Mouse (Mus musculus) mesoderm, embryonic 11.5 days (tissue): ENCODE measurements around the gene B3galt4.
"Not testable (repeated sequence)": the region's sequence is repeated elsewhere in the genome, so short reads cannot be mapped to it uniquely, and the experiment has no call there.

Source experiments
- DNase-seq: peaks from one replicate; pipeline ENCODE4 v3.0.0-alpha.2; 2012; ENCODE audit warnings: low read depth, low spot score

B3galt4 gene

DNA sequence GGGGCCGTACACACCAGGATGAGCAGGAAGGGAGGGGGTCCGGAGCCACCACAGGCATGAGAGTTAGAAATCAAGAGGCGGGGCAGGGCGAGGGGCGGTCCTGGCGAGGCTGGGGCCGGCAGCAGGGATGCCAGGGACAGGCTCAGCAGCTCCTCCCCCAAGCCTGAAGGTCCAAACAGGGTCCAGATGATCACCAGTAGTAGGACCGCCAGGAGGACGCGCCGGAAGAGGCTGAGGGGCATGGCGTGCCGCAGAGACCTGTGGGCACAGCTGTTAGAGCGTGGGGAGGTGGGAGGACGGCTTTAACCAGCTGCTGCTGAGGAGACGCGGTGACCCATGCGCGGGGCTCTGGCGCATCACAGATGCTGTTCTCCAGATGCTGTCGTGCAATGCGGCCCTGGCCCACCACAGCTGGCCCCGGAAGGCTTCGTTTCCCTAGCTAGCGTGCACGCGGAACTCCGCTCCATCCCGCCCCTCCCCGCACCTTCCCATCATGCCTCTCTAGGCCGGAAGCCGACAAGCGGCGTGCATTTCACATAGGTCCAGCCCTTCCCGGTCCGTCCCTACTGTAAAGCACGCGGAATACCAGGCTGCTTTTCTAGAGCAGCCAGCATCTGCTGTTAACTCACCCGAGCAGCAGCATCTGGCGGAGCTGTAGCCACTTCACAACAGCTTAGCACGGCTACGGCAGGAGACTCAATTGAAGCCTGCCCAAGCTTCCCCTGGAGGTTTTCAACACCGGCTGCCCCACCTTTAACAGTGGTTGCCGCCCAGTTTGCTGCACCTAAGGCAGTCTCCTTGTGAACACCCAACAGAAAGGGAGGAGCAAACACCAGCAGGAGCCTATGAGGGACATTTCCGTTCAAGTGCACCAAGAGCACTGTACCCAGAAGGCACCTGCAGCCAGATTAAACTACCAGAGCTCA is at the start of gene B3galt4:
TSS of gene B3galt4 (minus strand) at position 468 of the 926 bp plus-strand sequence.
- DNase-seq = peak; percentile 93

DNA sequence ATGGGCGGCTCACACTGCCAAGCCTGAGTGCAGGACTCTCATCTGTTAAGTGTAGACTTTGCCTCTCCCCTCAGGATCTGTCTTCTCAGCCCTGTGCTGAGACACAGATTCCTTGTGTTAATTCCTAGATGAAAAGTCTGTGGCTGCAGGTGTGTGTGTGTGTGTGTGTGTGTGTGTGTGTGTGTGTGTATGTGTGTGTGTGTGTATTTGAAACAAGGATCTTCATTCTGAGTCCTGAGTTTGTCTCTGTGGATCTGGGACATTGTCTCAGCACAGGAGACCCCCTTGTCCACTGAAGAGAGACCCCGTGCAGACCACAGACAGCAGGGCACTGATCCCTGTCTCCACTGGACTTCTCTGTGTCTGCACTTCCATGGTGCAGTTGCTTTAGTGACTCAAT is 49.5 kb upstream of the B3galt4 start:
- DNase-seq = not testable (repeated sequence)

DNA sequence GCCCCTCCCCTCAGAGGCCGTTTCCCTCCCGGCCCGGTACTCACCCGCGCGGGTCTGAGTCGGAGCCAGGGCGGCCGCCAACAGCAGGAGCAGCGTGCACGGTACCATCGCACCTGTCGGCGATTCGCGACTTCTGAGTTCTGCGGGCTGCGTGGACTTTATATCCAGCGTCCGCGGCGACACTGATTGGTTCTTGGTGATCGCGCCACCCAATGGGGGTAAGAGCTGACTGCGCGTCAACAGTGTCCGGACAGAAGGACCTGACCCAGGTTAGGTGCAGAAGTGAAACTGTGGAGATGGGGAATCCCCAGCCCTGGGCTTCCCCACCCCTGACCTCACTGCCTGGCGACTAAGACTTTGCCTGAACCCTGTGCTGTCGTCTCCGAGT is 48.9 kb upstream of the B3galt4 start, which contains the start of gene H2-K1:
TSS of gene H2-K1 (minus strand) at position 198 of the 388 bp plus-strand sequence.
- DNase-seq = peak; percentile 88

GRCm38 (mm10) chr17:33999341-34000149 is 48.3 kb upstream of the B3galt4 start:
- no peak for DNase-seq

DNA sequence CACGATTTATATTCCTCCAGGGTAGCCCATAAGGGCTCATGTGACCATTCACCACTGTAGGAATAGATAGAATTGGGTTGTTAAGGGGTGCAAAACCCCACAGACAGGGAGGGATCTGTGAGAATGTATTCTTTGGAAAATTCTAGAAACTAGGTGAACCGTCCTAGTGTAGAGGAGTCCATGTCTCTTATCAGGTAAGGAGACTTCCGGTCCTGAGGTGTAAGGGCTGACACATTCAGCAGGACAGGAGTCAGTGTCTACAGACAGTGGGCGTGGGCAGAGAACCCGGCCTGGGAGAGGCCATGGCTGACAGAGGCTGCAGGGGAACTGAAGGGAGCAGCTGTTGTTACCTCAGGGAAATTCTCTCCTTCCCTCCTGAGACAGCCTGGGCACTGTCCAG is 47.4 kb upstream of the B3galt4 start:
- DNase-seq = not testable (repeated sequence)

DNA sequence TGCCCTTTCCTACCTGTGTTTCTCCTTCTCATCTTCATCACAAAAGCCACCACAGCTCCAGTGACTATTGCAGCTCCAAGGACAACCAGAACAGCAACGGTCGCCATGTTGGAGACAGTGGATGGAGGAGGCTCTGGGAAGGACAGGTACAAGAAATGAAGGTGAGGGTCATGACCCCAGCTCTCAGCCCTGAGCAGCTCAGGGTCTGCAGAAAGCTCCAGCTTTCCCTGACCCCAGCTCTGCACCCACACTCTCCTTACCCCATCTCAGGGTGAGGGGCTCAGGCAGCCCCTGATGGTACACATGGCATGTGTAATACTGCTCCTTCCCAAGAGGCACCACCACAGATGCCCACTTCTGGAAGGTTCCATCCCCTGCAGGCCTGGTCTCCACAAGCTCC is 45.7 kb upstream of the B3galt4 start:
- not testable (repeated sequence) for DNase-seq

DNA sequence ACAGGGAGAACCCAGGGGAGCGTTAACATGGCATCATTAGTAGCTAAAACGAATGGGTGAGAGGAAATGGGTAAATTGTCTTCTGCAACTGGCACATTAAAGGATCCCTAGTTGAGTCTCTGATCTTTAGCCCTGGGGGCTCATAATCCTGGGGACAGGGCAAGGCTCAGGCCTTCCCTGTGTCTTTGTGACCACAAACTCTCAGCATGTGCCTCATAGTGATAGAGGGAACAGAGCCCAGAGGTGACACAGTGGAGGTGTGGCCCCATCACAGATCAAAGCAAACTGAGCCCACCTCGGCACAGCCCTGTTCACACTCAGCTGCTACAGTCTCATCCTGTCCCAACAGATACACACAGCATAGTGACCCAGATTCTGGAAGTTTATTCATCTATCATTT is 44.4 kb upstream of the B3galt4 start:
- DNase-seq = no peak

- no peak for DNase-seq
Observed at GRCm38 (mm10) chr17:33994959-33995358, 43.7 kb upstream of the B3galt4 start.

DNA sequence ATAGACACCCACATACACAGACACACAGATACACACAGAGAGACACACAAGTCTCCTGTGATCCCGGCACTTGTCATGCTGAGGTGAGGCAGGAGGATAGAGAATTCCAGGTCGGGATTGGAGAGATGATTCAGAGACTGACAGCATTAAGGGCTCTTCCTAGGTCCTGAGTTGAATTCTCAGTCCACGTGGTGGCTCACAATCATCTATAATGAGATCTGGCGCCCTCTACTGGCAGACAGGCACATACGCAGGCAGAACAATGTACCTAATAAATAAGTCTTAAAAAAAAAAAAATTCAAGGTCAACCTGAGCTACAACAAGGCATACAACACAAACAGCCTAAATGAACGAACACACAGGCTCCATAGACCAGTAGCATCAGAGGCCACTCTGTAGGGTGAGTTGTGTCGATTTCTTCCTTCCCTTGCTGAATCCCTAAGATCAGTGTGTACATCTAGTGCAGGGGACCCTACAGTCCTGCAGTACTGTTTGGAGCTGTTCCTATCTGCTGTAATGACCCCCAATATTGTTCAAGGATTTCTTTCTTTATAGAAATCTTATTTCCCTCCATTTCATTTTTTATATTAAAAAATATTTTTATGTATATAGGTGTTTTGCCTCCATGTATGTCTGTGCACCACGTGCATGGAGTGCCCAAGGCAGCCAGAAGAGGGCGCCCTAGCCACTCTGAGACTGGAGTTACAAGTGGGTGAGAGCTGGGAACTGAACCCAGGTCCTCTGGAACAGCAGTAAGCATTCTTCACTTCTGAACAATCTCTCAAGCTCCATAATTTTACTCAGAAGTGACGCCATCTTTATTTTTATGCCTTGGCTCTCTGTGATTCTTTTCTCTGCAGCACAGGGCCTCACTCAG is 40.7 kb upstream of the B3galt4 start:
- peak; percentile 85 for DNase-seq

DNA sequence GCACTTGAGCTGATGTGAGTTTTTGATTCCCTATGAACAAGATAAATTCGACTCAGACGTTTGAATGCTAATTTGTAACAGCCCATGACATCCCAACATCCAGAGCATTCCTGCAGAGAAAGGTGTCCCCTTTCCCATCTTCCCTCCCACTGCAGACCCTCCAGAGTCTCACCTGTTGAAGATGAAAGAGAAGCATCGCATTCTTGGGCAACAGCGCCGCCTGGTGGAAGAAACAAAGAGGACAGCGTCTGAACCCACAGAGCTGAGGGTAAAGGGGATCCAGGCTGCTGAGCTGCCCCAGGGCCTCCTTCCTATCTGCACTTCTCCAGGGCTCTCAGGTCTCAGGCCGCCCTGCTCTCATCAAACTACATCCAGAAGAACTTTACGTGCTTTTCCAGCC is 30.8 kb upstream of the B3galt4 start:
- not testable (repeated sequence) for DNase-seq

DNA sequence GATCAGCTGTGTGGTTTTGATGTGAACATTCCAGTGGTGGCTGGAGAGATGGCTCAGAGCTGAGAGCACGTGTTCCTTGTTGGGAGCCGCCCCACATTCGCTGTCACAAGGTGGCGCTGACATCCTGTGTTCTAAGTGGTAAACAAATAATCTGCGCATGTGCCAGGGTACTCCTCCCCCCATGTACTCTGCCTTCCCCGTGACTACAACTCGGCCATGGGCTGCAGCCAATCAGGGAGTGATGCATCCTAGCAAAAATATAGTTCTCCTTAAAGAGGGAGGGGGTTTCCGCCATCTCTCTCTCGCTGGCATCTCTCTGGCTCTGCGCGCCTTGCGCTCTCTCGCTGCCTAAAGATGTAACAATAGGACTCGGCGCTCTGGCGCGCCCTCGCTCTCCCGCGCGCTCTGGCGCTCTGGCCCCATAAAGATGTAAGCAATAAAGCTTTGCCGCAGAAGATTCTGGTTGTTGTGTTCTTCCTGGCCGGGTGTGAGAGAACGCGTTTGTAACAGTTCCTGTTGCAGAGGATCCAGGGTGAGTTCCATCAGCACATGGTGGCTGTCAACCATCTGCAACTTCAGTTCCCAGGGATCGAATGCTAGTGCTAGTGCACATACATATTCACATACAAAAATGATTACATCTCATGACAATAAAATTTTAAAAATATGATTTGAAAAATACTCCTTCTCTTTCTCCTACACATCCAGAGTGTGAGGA is 30.1 kb upstream of the B3galt4 start:
- not testable (repeated sequence) for DNase-seq

DNA sequence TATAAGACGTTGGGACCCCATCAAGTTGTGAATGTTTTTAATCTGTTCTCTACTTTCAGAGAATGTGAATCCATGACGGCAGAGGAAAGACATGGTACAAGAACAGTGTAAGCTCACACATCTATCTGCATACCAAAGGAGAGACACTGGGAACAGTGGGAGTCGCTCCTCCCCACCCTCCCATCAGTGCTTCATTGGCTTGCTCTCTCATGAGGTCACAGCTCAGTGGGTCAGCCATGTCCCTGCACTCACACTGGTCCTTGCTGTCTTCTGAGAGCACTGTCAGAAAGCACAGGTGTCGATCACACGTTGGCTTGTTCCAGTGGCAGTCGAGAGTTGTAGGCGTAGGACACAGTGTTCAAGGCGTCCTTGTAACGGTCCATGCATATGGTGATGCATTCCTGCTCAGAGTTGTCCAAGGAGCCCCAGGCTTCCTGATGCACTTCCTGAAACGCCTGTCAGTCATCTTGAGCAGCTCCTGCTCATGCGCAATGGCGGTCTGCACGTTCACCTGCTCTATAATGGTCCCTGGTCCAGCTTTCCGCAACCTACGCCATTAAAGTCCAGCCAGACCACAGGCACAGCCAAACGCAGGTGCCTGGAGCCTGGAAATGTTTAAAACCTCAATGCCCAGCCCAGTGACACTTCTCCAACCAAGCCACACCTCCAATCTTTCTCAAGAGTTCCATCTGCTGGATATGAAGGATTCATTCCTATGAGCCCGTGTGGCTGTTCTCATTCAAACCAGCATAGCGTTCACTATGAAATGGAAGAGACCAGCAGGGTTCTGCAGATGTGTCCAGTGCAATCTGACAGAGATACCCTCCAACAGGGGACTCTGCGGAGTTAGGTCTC is 29.1 kb upstream of the B3galt4 start:
- no peak for DNase-seq

DNA sequence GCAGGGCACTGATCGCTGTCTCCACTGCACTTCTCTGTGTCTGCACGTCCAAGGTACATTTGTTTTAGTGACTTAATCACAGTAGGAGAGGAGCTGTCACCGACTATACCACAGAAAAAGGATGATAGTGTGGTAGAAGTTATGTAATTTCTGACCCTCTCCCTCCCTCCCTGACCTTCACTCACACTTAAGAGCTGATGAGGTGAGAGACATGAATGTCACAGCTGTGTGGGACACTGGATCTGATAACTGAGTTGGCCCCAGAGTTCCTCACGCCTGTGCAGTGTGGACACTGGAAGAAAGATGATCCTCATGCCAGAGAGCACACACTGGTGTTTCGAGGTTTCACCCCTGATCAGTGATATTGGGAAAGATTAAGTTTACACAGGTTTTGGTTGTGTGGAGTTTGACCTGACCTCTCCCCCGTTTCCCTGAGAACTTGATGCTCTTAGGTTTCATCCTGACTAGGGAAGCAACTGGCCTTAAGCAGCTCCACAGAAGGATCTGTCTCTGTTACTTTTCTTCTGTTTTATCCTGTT is 28.3 kb upstream of the B3galt4 start:
- no peak for DNase-seq

DNA sequence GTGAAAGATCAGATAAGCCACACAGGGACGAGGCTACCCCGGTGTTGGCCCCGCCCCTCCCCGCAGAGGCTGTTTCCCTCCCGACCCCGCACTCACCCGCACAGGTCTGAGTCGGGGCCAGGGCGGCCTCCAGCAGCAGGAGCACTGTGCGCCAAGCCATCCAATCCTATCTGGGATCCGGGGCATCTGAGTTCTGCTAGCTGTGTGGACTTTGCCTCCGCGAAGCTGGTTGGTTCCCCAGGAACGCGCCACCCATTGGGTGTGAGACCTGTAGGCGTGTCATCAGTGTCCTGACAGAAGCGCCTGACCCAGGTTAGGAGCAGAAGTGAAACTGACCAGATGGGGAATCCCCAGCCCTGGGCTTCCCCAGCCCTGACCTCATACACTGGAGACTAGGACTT is 27.3 kb upstream of the B3galt4 start:
- DNase-seq = peak; percentile 41

DNA sequence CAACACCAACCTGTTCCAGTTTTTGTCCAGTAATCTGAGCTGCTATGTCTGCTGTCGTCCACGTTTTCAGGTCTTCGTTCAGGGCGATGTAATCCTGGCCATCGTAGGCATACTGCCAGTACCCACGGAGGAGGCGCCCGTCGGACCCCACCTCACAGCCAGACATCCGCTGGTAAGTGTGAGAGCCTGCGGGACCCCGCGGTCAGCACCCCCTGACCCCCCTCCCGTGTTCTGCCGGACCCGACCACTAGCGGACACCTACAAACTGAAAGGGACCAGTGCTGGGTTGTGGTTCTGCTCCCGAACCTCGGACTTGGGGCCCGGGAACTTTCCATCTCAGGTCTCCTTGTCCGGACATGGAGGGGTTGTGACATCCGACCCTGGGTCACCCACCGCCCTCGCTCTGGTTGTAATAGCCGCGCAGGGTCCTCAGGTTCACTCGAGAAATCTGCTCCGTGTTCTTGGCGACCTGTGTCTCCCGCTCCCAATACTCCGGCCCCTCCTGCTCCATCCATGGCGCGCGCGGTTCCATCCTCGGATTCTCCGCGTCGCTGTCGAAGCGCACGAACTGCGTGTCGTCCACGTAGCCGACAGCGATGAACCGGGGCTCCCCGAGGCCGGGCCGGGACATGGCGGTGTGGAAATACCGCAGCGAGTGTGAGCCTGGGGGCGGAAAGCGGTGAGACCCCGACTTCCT is 26.7 kb upstream of the B3galt4 start:
- DNase-seq = no peak

GRCm38 (mm10) chr17:33973572-33973971 is 22.3 kb upstream of the B3galt4 start:
- no peak for DNase-seq

- no peak for DNase-seq
Observed at GRCm38 (mm10) chr17:33972691-33973090, 21.4 kb upstream of the B3galt4 start.

- no peak for DNase-seq
Observed at GRCm38 (mm10) chr17:33969394-33969793, 18.1 kb upstream of the B3galt4 start.

DNA sequence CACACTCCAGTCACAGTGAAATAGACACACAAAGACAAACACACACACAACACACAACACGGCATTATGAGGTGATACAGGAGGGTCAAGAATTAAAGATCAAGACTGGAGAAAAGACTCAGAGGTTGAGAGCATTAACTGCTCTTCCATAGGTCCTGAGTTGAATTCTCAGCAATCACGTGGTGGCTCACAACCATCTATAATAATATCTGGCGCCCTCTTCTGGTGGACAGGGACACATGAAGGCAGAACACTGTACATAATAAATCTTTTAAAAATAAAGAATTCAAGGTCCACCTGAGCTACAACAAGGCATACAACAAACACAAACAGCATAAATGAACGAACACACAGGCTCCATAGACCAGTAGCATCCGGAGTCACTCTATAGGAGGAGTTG is 17.6 kb upstream of the B3galt4 start:
- peak; percentile 69 for DNase-seq
